Mouse (Mus musculus): ENCODE measurements around the gene Grk5. TPM values are rescaled to one million over a fixed set of nuclear protein-coding genes. Genes with fewer than 3 reads are reported as not detected.

Gene Grk5
- polyA plus RNA-seq, 1 experiment from 2014 or later: 2.0 TPM

DNA sequence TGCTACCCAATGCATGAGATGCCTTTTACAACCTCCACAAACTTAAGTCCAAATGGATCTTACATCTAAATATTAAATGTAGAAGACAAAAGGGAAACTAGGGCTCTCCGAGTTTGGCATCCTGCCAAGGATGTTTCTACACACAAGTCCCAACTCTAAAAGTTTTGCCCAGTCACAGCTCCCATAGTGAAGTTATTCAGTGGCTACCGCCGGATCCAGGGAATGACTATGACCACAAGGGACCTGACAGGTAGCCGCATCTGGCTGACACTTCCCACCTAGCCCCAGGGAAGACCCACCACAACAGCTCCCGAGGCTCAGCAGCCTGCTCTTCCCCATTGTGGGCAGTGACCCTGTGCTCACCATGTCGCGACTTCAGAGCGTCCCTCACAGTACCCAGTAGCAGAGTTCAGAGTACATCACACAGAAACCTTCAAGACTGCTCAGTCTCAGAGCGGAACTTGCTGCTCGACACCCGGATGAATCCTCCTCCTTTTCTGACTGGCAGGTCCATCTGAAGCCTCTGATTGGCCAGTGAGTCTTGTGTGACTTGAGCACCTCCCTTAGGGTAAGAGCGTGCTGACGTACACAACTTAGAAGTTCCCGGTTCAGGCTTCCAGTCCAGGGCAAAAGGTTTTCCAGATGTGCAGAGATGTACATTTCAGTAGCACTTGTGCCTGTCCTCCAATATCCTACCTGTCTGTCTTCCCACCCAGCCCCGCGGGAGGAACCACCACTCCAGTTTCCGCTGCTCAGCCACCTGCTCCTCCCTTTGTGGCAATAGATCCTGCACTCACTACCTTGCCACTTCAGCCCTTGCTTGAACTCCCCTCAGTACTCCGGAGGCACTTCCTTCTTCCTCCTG is 251.0 kb downstream of the Grk5 start, which contains the start of gene Zfp950:
Gene Zfp950, minus strand, starts transcription at position 499 of the 865 bp plus-strand sequence.
- no peaks in the 10 kb centered on the region for H3K27me3 ChIP-seq (replicated peaks; ENCODE audit: control insufficient read depth, insufficient read depth, low read length)
- H3K27ac ChIP-seq (ENCODE audit: low read depth, low read length): 0 out of 2 replicates have a peak within 1 kb of the TSS, but pooled peaks have one; percentile 21
- H3K4me2 ChIP-seq (ENCODE audit: low read length): peak within 1 kb of the TSS; percentile 71
- H3K36me3 ChIP-seq (ENCODE audit: control insufficient read depth, insufficient read depth, low read length): no peaks in the 10 kb centered on the region
- H3K9me3 ChIP-seq (replicated peaks; ENCODE audit: control insufficient read depth, low read length): no peaks in the 10 kb centered on the region
- WGBS: under 1% methylated on average over 18 of the region's 18 CpGs
- peak; percentile 100 for ATAC-seq
- peaks cover 8% of the 10 kb centered on the region; the same call in 1 of the 2 replicates for H3K4me1 ChIP-seq (ENCODE audit: control insufficient read depth, insufficient read depth, low read length)
- H3K9ac ChIP-seq (ENCODE audit: low read length): peak within 1 kb of the TSS; percentile 73
- DNase-seq (ENCODE audit: low spot score): peak; percentile 95
- peak within 1 kb of the TSS; percentile 81 for H3K4me3 ChIP-seq (ENCODE audit: low read depth, low read length)

- H3K9ac ChIP-seq (ENCODE audit: low read length): peak overlapping the region; percentile 73; the same call in 1 of the 2 replicates
- no peak overlapping the region for H3K27ac ChIP-seq (ENCODE audit: low read depth, low read length)
- ATAC-seq (no peak), DNase-seq (ENCODE audit: low spot score) (no peak)
- no peaks in the 10 kb centered on the region for H3K36me3 ChIP-seq (ENCODE audit: control insufficient read depth, insufficient read depth, low read length)
- 25% methylated on average over 4 of the region's 4 CpGs for WGBS
- H3K9me3 ChIP-seq (replicated peaks; ENCODE audit: control insufficient read depth, low read length): no peaks in the 10 kb centered on the region
- H3K4me2 ChIP-seq (ENCODE audit: low read length): peak overlapping the region; percentile 71
- H3K4me3 ChIP-seq (ENCODE audit: low read depth, low read length): peak overlapping the region; percentile 81
- no peaks in the 10 kb centered on the region for H3K27me3 ChIP-seq (replicated peaks; ENCODE audit: control insufficient read depth, insufficient read depth, low read length)
- peaks cover 8% of the 10 kb centered on the region; the same call in 1 of the 2 replicates for H3K4me1 ChIP-seq (ENCODE audit: control insufficient read depth, insufficient read depth, low read length)
Observed at GRCm38 (mm10) chr19:61141299-61141698, 251.8 kb downstream of the Grk5 start.

Other genes starting within 250 kb of the Grk5 start
- 16.1 and 16.3 TPM in 2 replicates for gene Nanos1, start 133.8 kb upstream of the Grk5 start, polyA plus RNA-seq (2014; fragmentation: Nextera tagmentation; extraction: Ambion mirVana)
- 107 and 115 TPM in 2 replicates for gene Eif3a, start 99.1 kb upstream of the Grk5 start, polyA plus RNA-seq (2014; fragmentation: Nextera tagmentation; extraction: Ambion mirVana)
- 49.7 and 54.1 TPM in 2 replicates for gene Fam45a, start 78.2 kb upstream of the Grk5 start, polyA plus RNA-seq (2014; fragmentation: Nextera tagmentation; extraction: Ambion mirVana)
- gene Sfxn4, start 28.3 kb upstream of the Grk5 start, polyA plus RNA-seq (2014; fragmentation: Nextera tagmentation; extraction: Ambion mirVana): 10.7 and 11.0 TPM in 2 replicates
- 89.7 and 103 TPM in 2 replicates for gene Prdx3, start 15.2 kb upstream of the Grk5 start, polyA plus RNA-seq (2014; fragmentation: Nextera tagmentation; extraction: Ambion mirVana)